Mouse (Mus musculus) liver, embryonic 14.5 days (tissue): ENCODE measurements around the gene Serinc5. TPM values are rescaled to one million over a fixed set of nuclear protein-coding genes. Genes with fewer than 3 reads are reported as not detected.

ENCODE experiments used
- ATAC-seq: fragments of 200-750 bp; cut with Nextera tagmentation; 2 replicates; pipeline ENCODE4 v1.8.0; 2017; ENCODE audit warnings: moderate number of reproducible peaks, mild to moderate bottlenecking, moderate library complexity; ENCODE audit not compliant: insufficient read depth
- DNase-seq, 3 experiments: peaks; one replicate each; pipeline ENCODE4 v3.0.0-alpha.2; 2012 to 2013; ENCODE audit warnings: low read depth in 3 of 3, low spot score in 3 of 3
- H3K27ac ChIP-seq: fragments of 300-500 bp; sonication (generic); 2 replicates; pipeline ENCODE4 v1.5.1; 2014; ENCODE audit warnings: moderate library complexity, mild to moderate bottlenecking, control low read depth, inconsistent platforms
- H3K27me3 ChIP-seq: fragments of 300-500 bp; sonication (generic); 2 replicates; pipeline ENCODE4 v1.6.1; 2014; ENCODE audit warnings: mild to moderate bottlenecking, low read length, moderate library complexity; ENCODE audit not compliant: control insufficient read depth, insufficient read depth
- H3K36me3 ChIP-seq: fragments of 300-500 bp; sonication (generic); replicated peaks from 2 replicates; pipeline ENCODE4 v1.6.1; 2014; ENCODE audit warnings: low read depth; ENCODE audit not compliant: control insufficient read depth, insufficient read depth
- H3K4me1 ChIP-seq, 2 experiments: fragments of 200-500 bp in 1 of 2; fragments of 300-500 bp in 1 of 2; sonication (generic) in 1 of 2; replicated peaks; 2 replicates each; pipeline ENCODE4 v1.6.1; 2012 to 2014; ENCODE audit warnings: antibody characterized with exemption in 1 of 2, inconsistent platforms in 1 of 2, low read length in 1 of 2; ENCODE audit not compliant: control insufficient read depth in 2 of 2, insufficient read depth in 2 of 2
- H3K4me2 ChIP-seq: fragments of 300-500 bp; sonication (generic); 2 replicates; pipeline ENCODE4 v1.6.1; 2014; ENCODE audit warnings: low read depth, mild to moderate bottlenecking, control low read depth, moderate library complexity
- H3K4me3 ChIP-seq, 2 experiments: fragments of 200-500 bp in 1 of 2; fragments of 300-500 bp in 1 of 2; sonication (generic) in 1 of 2; 2 replicates each; pipeline ENCODE4 v1.5.1; 2012 to 2014; ENCODE audit warnings: low read depth in 2 of 2, low read length in 2 of 2, mild to moderate bottlenecking in 2 of 2, control low read depth in 1 of 2, inconsistent platforms in 1 of 2, moderate library complexity in 1 of 2; ENCODE audit not compliant: insufficient read depth in 1 of 2
- H3K9ac ChIP-seq: fragments of 300-500 bp; sonication (generic); replicated peaks from 2 replicates; pipeline ENCODE4 v1.6.1; 2014; ENCODE audit warnings: mild to moderate bottlenecking, control low read depth, moderate library complexity
- H3K9me3 ChIP-seq: fragments of 300-500 bp; sonication (generic); 2 replicates; pipeline ENCODE4 v1.6.1; 2016; ENCODE audit warnings: low read length, mixed read lengths; ENCODE audit not compliant: control insufficient read depth
- CTCF ChIP-seq: IDR thresholded peaks from 2 replicates; pipeline ENCODE4 v1.5.1; 2016; ENCODE audit warnings: antibody characterized with exemption, low read depth, control low read depth
- EP300 ChIP-seq: IDR thresholded peaks from 2 replicates; pipeline ENCODE4 v1.6.1; 2016; ENCODE audit warnings: antibody characterized with exemption, low read depth
- WGBS: fragments of 180-500 bp; shearing (Covaris S2); extraction: QIAGEN DNeasy Blood & Tissue Kit; methylation state at CpG from one replicate; pipeline ENCODE4 v1.1.7; 2014; ENCODE audit not compliant: insufficient replicate concordance; 5-methylcytosine and 5-hydroxymethylcytosine counted together
- polyA plus RNA-seq, 2 experiments: library from polyadenylated mRNA; depleted of rRNA in 1 of 2; stranded (reverse) in 1 of 2; unstranded in 1 of 2; fragments of >200 nt; fragmentation: Nextera tagmentation in 1 of 2; extraction: Ambion mirVana in 1 of 2; gene quantifications; 2 replicates each; pipeline versions ENCODE4 v1.2.1 to v1.2.3; 2012 to 2014

Serinc5 gene
- polyA plus RNA-seq, 2 experiments: 14.2 to 17.9 TPM

GRCm38 (mm10) chr13:92706342-92707061 is 95.6 kb downstream of the Serinc5 start:
- Histone ChIP-seq H3K27ac (no peak overlapping the region), H3K27me3 (no peaks in the 10 kb centered on the region), H3K4me3 (no peak overlapping the region), H3K9ac (no peak overlapping the region), H3K36me3 (peaks cover 48% of the 10 kb centered on the region), H3K9me3 (no peaks in the 10 kb centered on the region), H3K4me1 (peaks cover 0 to 10% of the 10 kb centered on the region in 2 experiments; a peak in 2 of 4 replicates), H3K4me2 (no peak overlapping the region)
- TF ChIP-seq EP300: no peak
- no peak for TF ChIP-seq CTCF
- ATAC-seq: peak; percentile 42; the same call in 1 of the 2 replicates
- DNase-seq: no peak
- 79% methylated on average over 9 of the region's 9 CpGs for WGBS

GRCm38 (mm10) chr13:92707941-92708340 is 97.0 kb downstream of the Serinc5 start:
- Histone ChIP-seq H3K9me3 (no peaks in the 10 kb centered on the region), H3K4me2 (no peak overlapping the region), H3K27me3 (no peaks in the 10 kb centered on the region), H3K4me1 (peaks cover 0 to 12% of the 10 kb centered on the region in 2 experiments; a peak in 2 of 4 replicates), H3K27ac (no peak overlapping the region), H3K9ac (no peak overlapping the region), H3K36me3 (peaks cover 41% of the 10 kb centered on the region), H3K4me3 (no peak overlapping the region)
- DNase-seq: no peak
- ATAC-seq: no peak
- 83% methylated on average over 2 of the region's 2 CpGs for WGBS
- TF ChIP-seq EP300 (no peak), CTCF (no peak)

GRCm38 (mm10) chr13:92708466-92708865 is 97.6 kb downstream of the Serinc5 start:
- Histone ChIP-seq H3K4me1 (peaks cover 0 to 12% of the 10 kb centered on the region in 2 experiments; a peak in 2 of 4 replicates), H3K9ac (no peak overlapping the region), H3K4me3 (no peak overlapping the region), H3K4me2 (no peak overlapping the region), H3K9me3 (no peaks in the 10 kb centered on the region), H3K27me3 (no peaks in the 10 kb centered on the region), H3K27ac (no peak overlapping the region), H3K36me3 (peaks cover 38% of the 10 kb centered on the region)
- DNase-seq (no peak), ATAC-seq (no peak)
- TF ChIP-seq CTCF (no peak), EP300 (no peak)
- 81% methylated on average over 1 of the region's 1 CpGs for WGBS

GRCm38 (mm10) chr13:92709535-92709934 is 98.6 kb downstream of the Serinc5 start:
- WGBS: 74% methylated on average over 3 of the region's 3 CpGs
- H3K27ac ChIP-seq: no peak overlapping the region
- TF ChIP-seq CTCF (no peak), EP300 (no peak)
- DNase-seq: no peak
- H3K9ac ChIP-seq: no peak overlapping the region
- H3K4me2 ChIP-seq: no peak overlapping the region
- H3K27me3 ChIP-seq: no peaks in the 10 kb centered on the region
- H3K9me3 ChIP-seq: no peaks in the 10 kb centered on the region
- no peak for ATAC-seq
- peaks cover 36% of the 10 kb centered on the region for H3K36me3 ChIP-seq
- H3K4me1 ChIP-seq: peaks cover 0 to 12% of the 10 kb centered on the region in 2 experiments; a peak in 2 of 4 replicates
- no peak overlapping the region for H3K4me3 ChIP-seq

GRCm38 (mm10) chr13:92710361-92710760 is 99.5 kb downstream of the Serinc5 start:
- WGBS: 16% methylated on average over 1 of the region's 1 CpGs

More at GRCm38 (mm10) chr13:92710361-92710760, 99.5 kb downstream of the Serinc5 start:
- TF ChIP-seq CTCF (no peak), EP300 (no peak)
- ATAC-seq: no peak
- DNase-seq: no peak
- Histone ChIP-seq H3K9ac (no peak overlapping the region), H3K4me3 (no peak overlapping the region), H3K36me3 (peaks cover 31% of the 10 kb centered on the region), H3K9me3 (no peaks in the 10 kb centered on the region), H3K27ac (no peak overlapping the region), H3K4me2 (no peak overlapping the region), H3K4me1 (peaks cover 0 to 10% of the 10 kb centered on the region in 2 experiments; a peak in 2 of 4 replicates), H3K27me3 (no peaks in the 10 kb centered on the region)
